9 mouse cellular contexts compared by ENCODE assay signal in the genomic region with DNA sequence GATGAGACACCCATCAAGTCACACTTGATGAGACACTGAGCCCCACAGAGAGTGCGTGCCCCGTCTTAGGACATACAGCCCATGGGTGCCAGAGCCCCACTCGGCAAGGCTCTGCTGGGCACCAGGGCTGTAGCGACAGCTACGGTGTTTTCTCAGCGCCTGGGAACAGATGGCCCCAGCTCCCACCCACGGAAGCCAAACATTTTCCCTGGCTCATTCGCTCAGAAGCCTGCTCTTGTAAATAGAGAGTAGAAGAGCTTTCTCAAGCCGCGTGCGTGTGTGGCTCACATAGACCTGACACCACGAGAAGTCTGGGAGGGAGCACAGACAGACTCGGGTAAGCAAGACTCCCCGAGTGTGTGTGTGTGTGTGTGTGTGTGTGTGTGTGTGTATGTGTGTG. TPM values are rescaled to one million over a fixed set of nuclear protein-coding genes. Genes with fewer than 3 reads are reported as not detected.
A peak's percentile ranks its signal among the peaks of the same experiment; 100 is the strongest.
DNase-seq lines count a peak whose midpoint lies in the region; ATAC-seq and TF ChIP-seq lines count a peak whose summit lies in the region.
"Had no signal": no experiment of that assay in that cellular context is flagged by ENCODE, and none has a peak within 500 bp of the region (broad histone marks: within the 10 kb centered on the region; RNA-seq: fewer than 3 reads in every experiment).

A gene (plus strand): TSS at position 265 of the 400 bp plus-strand sequence.

- no peak for TF ChIP-seq EP300 in stomach, postnatal 0 days (optimal IDR thresholded peaks at IDR 0.05)

- WGBS in hindbrain, embryonic 10.5 days, result 66% methylated on average over 14 of the region's 14 CpGs
- 27% methylated on average over 14 of the region's 14 CpGs for WGBS in stomach, postnatal 0 days

- intact Hi-C loops in left cerebral cortex, postnatal 4 days (cut with DNase I), result no loop called here
- intact Hi-C loops in gastrocnemius, postnatal 36 days (cut with DNase I), result no loop called here

- ATAC-seq in stomach, postnatal 0 days (ENCODE audit: low FRiP score, low TSS enrichment), result peak; percentile 50

- peaks cover 19% of the 10 kb centered on the region for H3K4me1 ChIP-seq in hindbrain, embryonic 10.5 days (replicated peaks)
- no peaks in the 10 kb centered on the region for H3K4me1 ChIP-seq in stomach, postnatal 0 days (replicated peaks; ENCODE audit: control insufficient read depth, insufficient read depth)
- H3K4me1 ChIP-seq: liver, embryonic 13.5 days had no signal

- H3K4me2 ChIP-seq in stomach, postnatal 0 days (replicated peaks; ENCODE audit: low read depth), result no peak within 1 kb of the TSS
- H3K4me2 ChIP-seq: liver, embryonic 13.5 days had no signal

- no peak within 1 kb of the TSS for H3K4me3 ChIP-seq in hindbrain, embryonic 10.5 days
- H3K4me3 ChIP-seq in stomach, postnatal 0 days (ENCODE audit: low read depth, low read length), result no peak within 1 kb of the TSS
- H3K4me3 ChIP-seq: liver, embryonic 13.5 days had no signal

- no peak for TF ChIP-seq CTCF in stomach, postnatal 0 days (IDR thresholded peaks at IDR 0.05; ENCODE audit: low read depth)

- no peak within 1 kb of the TSS for H3K9ac ChIP-seq in stomach, postnatal 0 days (ENCODE audit: low read length)
- H3K9ac ChIP-seq: liver, embryonic 13.5 days had no signal

- DNase-seq in layer of hippocampus, adult 11-12 months (ENCODE audit: low spot score), result peak; percentile 76
- no peak for DNase-seq in layer of hippocampus, adult 9-10 months (ENCODE audit: low spot score)
- DNase-seq in hindbrain, embryonic 10.5 days (ENCODE audit: low spot score), result no peak
- DNase-seq in left cerebral cortex, postnatal 4 days, result peak; percentile 54
- no peak for DNase-seq in stomach, postnatal 0 days (ENCODE audit: low spot score)
- DNase-seq in kidney, adult 8-10 months, result no peak
- no peak for DNase-seq in gastrocnemius, postnatal 36 days
- DNase-seq in embryo, embryonic 9.5 days (ENCODE audit: extremely low spot score), result no peak
- DNase-seq: liver, embryonic 13.5 days had no signal

- H3K27ac ChIP-seq in hindbrain, embryonic 10.5 days, result no peak within 1 kb of the TSS
- no peak within 1 kb of the TSS for H3K27ac ChIP-seq in stomach, postnatal 0 days (replicated peaks)
- H3K27ac ChIP-seq: liver, embryonic 13.5 days had no signal

- no peaks in the 10 kb centered on the region for H3K9me3 ChIP-seq in hindbrain, embryonic 10.5 days
- H3K9me3 ChIP-seq in stomach, postnatal 0 days (ENCODE audit: control insufficient read depth, low read length), result no peaks in the 10 kb centered on the region
- H3K9me3 ChIP-seq: liver, embryonic 13.5 days had no signal

- H3K36me3 ChIP-seq in hindbrain, embryonic 10.5 days, result no peaks in the 10 kb centered on the region
- H3K36me3 ChIP-seq in stomach, postnatal 0 days (ENCODE audit: control insufficient read depth, insufficient read depth, low read length), result no peaks in the 10 kb centered on the region
- H3K36me3 ChIP-seq: liver, embryonic 13.5 days had no signal

- peaks cover 10% of the 10 kb centered on the region; the same call in 1 of the 2 replicates for H3K27me3 ChIP-seq in hindbrain, embryonic 10.5 days (ENCODE audit: insufficient read depth, poor library complexity, severe bottlenecking)
- H3K27me3 ChIP-seq in stomach, postnatal 0 days (ENCODE audit: control insufficient read depth, insufficient read depth, low read length), result no peaks in the 10 kb centered on the region

RNA-seq across cellular contexts. Expression of the gene that starts here (rescaled TPM):
- 21.8 and 42.3 TPM in 2 replicates for polyA plus RNA-seq in hindbrain, embryonic 10.5 days (2016; fragmentation: Nextera tagmentation; extraction: Ambion mirVana)
- 100 to 1,000 TPM; 127 to 138 TPM for total RNA-seq in left cerebral cortex, postnatal 4 days (2021)
- 1.5 and 2.3 TPM in 2 replicates for polyA plus RNA-seq in stomach, postnatal 0 days (2015; fragmentation: Nextera tagmentation; extraction: Ambion mirVana)
- total RNA-seq in gastrocnemius, postnatal 36 days (2021), result under 1 TPM; 0.27 to 0.54 TPM

Comparison
In these comparisons a context has a peak if more than half of its experiments do, and no peak if none do; other contexts are left out.
1. RNA of the gene that starts here (total RNA-seq): 127 to 138 TPM in left cerebral cortex, postnatal 4 days; 0.27 to 0.54 TPM in gastrocnemius, postnatal 36 days; every median in the first group is over 10 times any median in the second.
2. DNase-seq: peak in layer of hippocampus, adult 11-12 months (single experiment) and left cerebral cortex, postnatal 4 days (single experiment); none in layer of hippocampus, adult 9-10 months (single experiment), hindbrain, embryonic 10.5 days (single experiment), stomach, postnatal 0 days (single experiment), kidney, adult 8-10 months (0 of 2), gastrocnemius, postnatal 36 days (0 of 2) and embryo, embryonic 9.5 days (single experiment).